Mouse (Mus musculus): ENCODE results near the gene Dusp15. TPM values are rescaled to one million over a fixed set of nuclear protein-coding genes. Genes with fewer than 3 reads are reported as not detected.

Dusp15 gene
- total RNA-seq, 1 experiment = 0.31 TPM

GRCm38 (mm10) chr2:152901296-152901695, 50.2 kb downstream of the Dusp15 start:
- Histone ChIP-seq H3K4me1 (ENCODE audit: control insufficient read depth in 2 of 2, insufficient read depth in 2 of 2, low read length in 2 of 2, poor library complexity in 1 of 2) (peaks cover 0 to 8% of the 10 kb centered on the region in 2 experiments; a peak in 1 of 4 replicates), H3K4me3 (ENCODE audit: insufficient read depth in 1 of 2, low read depth in 1 of 2, low read length in 2 of 2, poor library complexity in 1 of 2, severe bottlenecking in 1 of 2) (no peak overlapping the region), H3K9me3 (ENCODE audit: control insufficient read depth, insufficient read depth, low read depth, low read length) (no peaks in the 10 kb centered on the region), H3K9ac (ENCODE audit: insufficient read depth, low read depth, low read length, poor library complexity, severe bottlenecking) (no peak overlapping the region), H3K27ac (ENCODE audit: insufficient read depth, low read depth, low read length, poor library complexity, severe bottlenecking) (no peak overlapping the region), H3K36me3 (ENCODE audit: control insufficient read depth, insufficient read depth, low read length, poor library complexity, severe bottlenecking) (no peaks in the 10 kb centered on the region)
- in situ Hi-C loops (cut with MboI; ENCODE audit: low sequenced_read_pairs in 2 of 2, unreplicated experiment in 2 of 2) = loop anchor here in 1 of 2 experiments (25.0 kb wide), 1 partner anchor 236 kb away; no protein-coding TSS in a partner anchor
- DNase-seq (ENCODE audit: low read depth, low spot score) = no peak
- no peak for TF ChIP-seq HCFC1 (IDR thresholded peaks at IDR 0.05; ENCODE audit: borderline replicate concordance, insufficient read depth, low read length)
- no peak for TF ChIP-seq ZNF384 (IDR thresholded peaks at IDR 0.05; ENCODE audit: low read depth, low read length)
- no peak for TF ChIP-seq CHD2 (IDR thresholded peaks at IDR 0.05; ENCODE audit: low read depth, low read length)
- no peak for TF ChIP-seq MAFK (IDR thresholded peaks at IDR 0.05; ENCODE audit: insufficient read depth, low read depth, low read length)
- TF ChIP-seq ZC3H11A (IDR thresholded peaks at IDR 0.05; ENCODE audit: borderline replicate concordance, low read depth, low read length) = no peak

- H3K4me1 ChIP-seq (ENCODE audit: control insufficient read depth in 2 of 2, insufficient read depth in 2 of 2, low read length in 2 of 2, poor library complexity in 1 of 2) = peaks cover 0 to 3% of the 10 kb centered on the region in 2 experiments; a peak in 1 of 4 replicates
- no peaks in the 10 kb centered on the region for H3K9me3 ChIP-seq (ENCODE audit: control insufficient read depth, insufficient read depth, low read depth, low read length)
- TF ChIP-seq HCFC1 (IDR thresholded peaks at IDR 0.05; ENCODE audit: borderline replicate concordance, insufficient read depth, low read length) (no peak), ZC3H11A (IDR thresholded peaks at IDR 0.05; ENCODE audit: borderline replicate concordance, low read depth, low read length) (no peak), ZNF384 (IDR thresholded peaks at IDR 0.05; ENCODE audit: low read depth, low read length) (no peak), CHD2 (IDR thresholded peaks at IDR 0.05; ENCODE audit: low read depth, low read length) (no peak), MAFK (IDR thresholded peaks at IDR 0.05; ENCODE audit: insufficient read depth, low read depth, low read length) (no peak)
- H3K9ac ChIP-seq (ENCODE audit: insufficient read depth, low read depth, low read length, poor library complexity, severe bottlenecking) = no peak overlapping the region
- peaks cover 10% of the 10 kb centered on the region for H3K36me3 ChIP-seq (ENCODE audit: control insufficient read depth, insufficient read depth, low read length, poor library complexity, severe bottlenecking)
- no peak for DNase-seq (ENCODE audit: low read depth, low spot score)
- H3K27ac ChIP-seq (ENCODE audit: insufficient read depth, low read depth, low read length, poor library complexity, severe bottlenecking) = no peak overlapping the region
- no peak overlapping the region for H3K4me3 ChIP-seq (ENCODE audit: insufficient read depth in 1 of 2, low read depth in 1 of 2, low read length in 2 of 2, poor library complexity in 1 of 2, severe bottlenecking in 1 of 2)
- in situ Hi-C loops (cut with MboI; ENCODE audit: low sequenced_read_pairs in 2 of 2, unreplicated experiment in 2 of 2) = no loop called here
Measured at GRCm38 (mm10) chr2:152899011-152899410, 52.5 kb downstream of the Dusp15 start.

- no peak for TF ChIP-seq ZC3H11A (IDR thresholded peaks at IDR 0.05; ENCODE audit: borderline replicate concordance, low read depth, low read length)
- TF ChIP-seq HCFC1 (IDR thresholded peaks at IDR 0.05; ENCODE audit: borderline replicate concordance, insufficient read depth, low read length) = no peak
- TF ChIP-seq CHD2 (IDR thresholded peaks at IDR 0.05; ENCODE audit: low read depth, low read length) = no peak
- TF ChIP-seq MAFK (IDR thresholded peaks at IDR 0.05; ENCODE audit: insufficient read depth, low read depth, low read length) = no peak
- TF ChIP-seq ZNF384 (IDR thresholded peaks at IDR 0.05; ENCODE audit: low read depth, low read length) = no peak
- H3K4me1 ChIP-seq (ENCODE audit: control insufficient read depth in 2 of 2, insufficient read depth in 2 of 2, low read length in 2 of 2, poor library complexity in 1 of 2) = peaks cover 0 to 3% of the 10 kb centered on the region in 2 experiments; a peak in 1 of 4 replicates
- in situ Hi-C loops (cut with MboI; ENCODE audit: low sequenced_read_pairs in 2 of 2, unreplicated experiment in 2 of 2) = no loop called here
Measured at GRCm38 (mm10) chr2:152896926-152897325, 54.6 kb downstream of the Dusp15 start.

GRCm38 (mm10) chr2:152895834-152896233, 55.7 kb downstream of the Dusp15 start:
- Histone ChIP-seq H3K4me1 (ENCODE audit: control insufficient read depth in 2 of 2, insufficient read depth in 2 of 2, low read length in 2 of 2, poor library complexity in 1 of 2) (peaks cover 0 to 3% of the 10 kb centered on the region in 2 experiments; a peak in 1 of 4 replicates), H3K9me3 (ENCODE audit: control insufficient read depth, insufficient read depth, low read depth, low read length) (no peaks in the 10 kb centered on the region), H3K4me3 (ENCODE audit: insufficient read depth in 1 of 2, low read depth in 1 of 2, low read length in 2 of 2, poor library complexity in 1 of 2, severe bottlenecking in 1 of 2) (no peak overlapping the region), H3K9ac (ENCODE audit: insufficient read depth, low read depth, low read length, poor library complexity, severe bottlenecking) (no peak overlapping the region), H3K36me3 (ENCODE audit: control insufficient read depth, insufficient read depth, low read length, poor library complexity, severe bottlenecking) (peaks cover 36% of the 10 kb centered on the region), H3K27ac (ENCODE audit: insufficient read depth, low read depth, low read length, poor library complexity, severe bottlenecking) (no peak overlapping the region)
- no peak for DNase-seq (ENCODE audit: low read depth, low spot score)
- in situ Hi-C loops (cut with MboI; ENCODE audit: low sequenced_read_pairs in 2 of 2, unreplicated experiment in 2 of 2) = no loop called here
- no peak for TF ChIP-seq ZC3H11A (IDR thresholded peaks at IDR 0.05; ENCODE audit: borderline replicate concordance, low read depth, low read length)
- TF ChIP-seq ZNF384 (IDR thresholded peaks at IDR 0.05; ENCODE audit: low read depth, low read length) = no peak
- TF ChIP-seq HCFC1 (IDR thresholded peaks at IDR 0.05; ENCODE audit: borderline replicate concordance, insufficient read depth, low read length) = no peak
- no peak for TF ChIP-seq CHD2 (IDR thresholded peaks at IDR 0.05; ENCODE audit: low read depth, low read length)
- TF ChIP-seq MAFK (IDR thresholded peaks at IDR 0.05; ENCODE audit: insufficient read depth, low read depth, low read length) = no peak

More at GRCm38 (mm10) chr2:152896926-152897325, 54.6 kb downstream of the Dusp15 start:
- Histone ChIP-seq H3K27ac (ENCODE audit: insufficient read depth, low read depth, low read length, poor library complexity, severe bottlenecking) (no peak overlapping the region), H3K9ac (ENCODE audit: insufficient read depth, low read depth, low read length, poor library complexity, severe bottlenecking) (no peak overlapping the region), H3K36me3 (ENCODE audit: control insufficient read depth, insufficient read depth, low read length, poor library complexity, severe bottlenecking) (peaks cover 28% of the 10 kb centered on the region), H3K4me3 (ENCODE audit: insufficient read depth in 1 of 2, low read depth in 1 of 2, low read length in 2 of 2, poor library complexity in 1 of 2, severe bottlenecking in 1 of 2) (no peak overlapping the region), H3K9me3 (ENCODE audit: control insufficient read depth, insufficient read depth, low read depth, low read length) (no peaks in the 10 kb centered on the region)
- DNase-seq (ENCODE audit: low read depth, low spot score) = no peak

Other genes with a start within 250 kb of the Dusp15 start
- 74.5 and 122 TPM in 2 replicates for gene Id1, start 215.4 kb downstream of the Dusp15 start, total RNA-seq (2012; rRNA removed)
- 1.7 and 2.3 TPM in 2 replicates for gene Cox4i2, start 197.5 kb downstream of the Dusp15 start, total RNA-seq (2012; rRNA removed)
- 24.9 and 34.9 TPM in 2 replicates for gene Bcl2l1, start 120.0 kb downstream of the Dusp15 start, total RNA-seq (2012; rRNA removed)
- gene Tpx2, start 103.7 kb downstream of the Dusp15 start, total RNA-seq (2012; rRNA removed) = 63.2 and 77.8 TPM in 2 replicates
- gene Mylk2, start 40.3 kb downstream of the Dusp15 start, total RNA-seq (2012; rRNA removed) = 0.16 and 0.22 TPM in 2 replicates
- gene Foxs1, start 18.5 kb downstream of the Dusp15 start, total RNA-seq (2012; rRNA removed) = 0.36 TPM in 1 of 2 replicates, not detected in the other
- gene Ttll9, start 10.8 kb upstream of the Dusp15 start, total RNA-seq (2012; rRNA removed) = 1.2 and 2.1 TPM in 2 replicates
- 52.2 and 53.3 TPM in 2 replicates for gene Pdrg1, start 63.7 kb upstream of the Dusp15 start, total RNA-seq (2012; rRNA removed)
- gene Xkr7, start 80.2 kb upstream of the Dusp15 start, total RNA-seq (2012; rRNA removed) = 0.36 and 1.9 TPM in 2 replicates
- 1.9 and 2.2 TPM in 2 replicates for gene Ccm2l, start 114.3 kb upstream of the Dusp15 start, total RNA-seq (2012; rRNA removed)
- gene Hck, start 156.8 kb upstream of the Dusp15 start, total RNA-seq (2012; rRNA removed) = 29.3 and 60.8 TPM in 2 replicates
- 62.8 and 108 TPM in 2 replicates for gene Tm9sf4, start 209.6 kb upstream of the Dusp15 start, total RNA-seq (2012; rRNA removed)